Mouse (Mus musculus) kidney, postnatal 10 days (tissue): Measurements from ENCODE around the gene Ube2d3.
"Not testable (repeated sequence)": the region's sequence is repeated elsewhere in the genome, so short reads cannot be mapped to it uniquely, and the experiment has no call there.

Experiments used
- DNase-seq: peaks from one replicate; pipeline ENCODE4 v3.0.0; 2021; ENCODE audit warnings: mixed read lengths

Gene Ube2d3

DNA sequence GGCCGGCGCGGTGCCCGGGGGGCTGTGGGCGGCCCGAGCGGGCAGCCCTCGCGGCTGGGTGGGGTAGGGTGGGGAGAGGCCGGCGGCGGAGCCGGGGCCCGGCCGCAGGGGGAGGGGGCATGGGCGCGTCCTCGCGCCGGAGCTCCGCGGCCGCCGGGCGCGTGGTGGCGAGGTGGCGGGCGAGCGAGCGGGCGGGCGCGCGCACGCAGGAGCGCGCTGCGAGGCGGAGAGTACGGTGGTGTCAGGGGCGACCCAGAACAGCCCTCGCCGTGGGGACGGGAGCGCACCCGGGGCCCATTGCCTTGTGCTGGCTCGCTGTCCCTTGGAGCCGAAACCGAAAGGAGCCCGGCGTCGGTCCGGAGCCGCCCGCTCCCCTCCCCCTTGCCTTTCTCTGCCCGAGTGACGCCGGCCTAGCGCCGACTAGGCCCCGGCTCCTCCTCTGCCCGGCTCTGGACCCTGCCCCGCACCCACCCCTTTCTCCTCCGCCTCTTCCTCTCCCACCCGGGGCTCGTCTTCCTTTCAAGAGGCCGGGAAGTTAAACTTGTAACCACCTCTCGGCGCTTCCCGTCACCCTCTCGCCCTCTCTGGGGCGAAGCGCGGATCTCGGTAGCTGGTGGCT is 1.1 kb downstream of the Ube2d3 start:
- DNase-seq, result peak; percentile 95

DNA sequence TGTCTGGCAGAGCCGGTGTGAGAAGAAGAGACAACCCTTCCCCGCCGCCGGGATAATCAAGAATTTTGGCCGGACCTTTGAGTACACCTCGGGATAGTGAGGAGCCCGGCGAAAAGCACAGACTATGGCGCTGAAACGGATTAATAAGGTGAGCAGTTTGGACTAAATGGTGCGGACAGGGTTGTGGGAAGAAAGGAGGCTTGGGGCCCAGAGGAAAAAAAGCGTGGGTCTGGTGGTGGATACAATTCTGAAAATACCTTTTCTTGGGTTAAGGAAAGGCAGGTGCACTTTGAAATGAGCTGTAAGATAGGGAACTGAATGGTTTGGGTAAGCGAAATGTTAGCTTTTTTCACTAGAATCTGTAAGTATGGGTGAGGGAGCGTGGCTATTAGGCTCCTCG is 1.7 kb downstream of the Ube2d3 start:
- no peak for DNase-seq

DNA sequence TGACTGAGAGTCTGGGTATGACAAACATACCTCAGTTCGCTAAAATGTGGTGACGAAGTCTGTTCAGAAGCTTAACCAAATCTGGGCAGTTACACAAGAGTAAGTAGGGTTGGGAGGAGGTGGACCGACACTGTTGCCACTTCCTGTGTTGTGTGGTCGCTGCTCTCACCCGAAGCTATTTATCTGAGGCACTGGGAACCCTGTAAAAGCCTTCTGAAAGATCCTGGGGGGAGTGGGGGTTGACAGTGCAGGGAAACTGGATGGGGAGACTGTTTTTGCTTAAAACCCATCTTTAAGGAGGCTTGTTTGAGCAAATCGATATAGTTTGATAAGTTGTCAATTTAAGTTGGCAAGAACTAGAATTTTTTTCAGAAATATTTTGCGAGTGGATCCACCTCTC is 2.3 kb downstream of the Ube2d3 start:
- DNase-seq, result peak; percentile 42

DNA sequence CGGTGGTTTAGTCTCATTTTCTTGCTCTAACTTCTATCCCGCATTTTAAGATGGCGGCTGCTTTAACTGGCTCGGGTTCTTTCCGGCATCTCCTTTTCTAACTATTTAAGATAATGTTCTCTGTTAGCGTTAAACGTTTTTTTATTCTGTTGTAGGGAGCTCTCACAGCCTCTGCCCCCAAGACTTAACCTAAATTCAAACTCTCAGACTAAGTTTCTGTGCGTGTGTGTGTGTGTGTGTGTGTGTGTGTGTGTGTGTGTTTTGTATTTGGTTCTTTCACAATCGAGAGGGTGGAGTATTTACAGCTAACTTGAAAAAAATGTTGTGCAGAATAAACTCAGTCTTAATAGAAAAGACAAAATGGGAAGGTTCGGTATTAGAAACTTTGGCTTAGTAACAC is 2.7 kb downstream of the Ube2d3 start:
- no peak for DNase-seq

DNA sequence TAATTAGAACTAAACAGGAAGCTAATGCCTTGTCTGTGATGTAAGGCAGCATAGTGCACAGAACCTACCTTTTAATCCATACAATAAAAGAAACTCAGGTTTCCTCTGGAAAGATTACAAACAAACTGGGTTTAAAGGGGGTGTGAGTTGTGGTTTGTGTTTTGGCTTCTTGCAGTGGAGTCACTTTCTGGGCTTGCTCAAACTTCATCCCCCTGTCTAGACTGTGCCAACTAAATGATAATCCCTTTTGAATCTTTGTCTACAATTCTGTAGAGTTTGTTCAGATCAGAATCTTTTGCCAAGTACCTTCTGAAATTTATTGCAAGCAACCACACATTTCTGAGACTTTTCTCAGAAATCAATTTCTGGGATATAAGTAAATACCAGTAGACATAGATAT is 7.0 kb downstream of the Ube2d3 start:
- no peak for DNase-seq

DNA sequence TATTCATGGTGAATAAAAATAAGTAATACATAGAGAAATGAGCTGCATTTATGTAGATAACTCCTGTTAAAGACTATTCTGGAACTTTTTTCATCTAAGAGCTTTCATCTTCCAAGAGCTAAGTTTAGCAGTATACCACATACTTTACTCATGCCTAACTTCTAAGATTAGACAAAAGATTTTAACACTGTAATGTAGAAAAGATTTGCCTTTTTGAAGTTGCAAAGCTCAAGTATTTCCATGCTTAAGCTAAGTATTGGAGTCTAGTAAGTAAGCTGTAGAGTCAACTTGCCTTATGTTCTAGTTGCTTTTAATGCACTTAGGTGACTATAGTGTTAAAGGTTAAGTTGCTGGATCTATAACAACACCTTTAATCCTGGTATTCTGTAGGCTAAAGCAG is 21.0 kb downstream of the Ube2d3 start:
- DNase-seq, result no peak

DNA sequence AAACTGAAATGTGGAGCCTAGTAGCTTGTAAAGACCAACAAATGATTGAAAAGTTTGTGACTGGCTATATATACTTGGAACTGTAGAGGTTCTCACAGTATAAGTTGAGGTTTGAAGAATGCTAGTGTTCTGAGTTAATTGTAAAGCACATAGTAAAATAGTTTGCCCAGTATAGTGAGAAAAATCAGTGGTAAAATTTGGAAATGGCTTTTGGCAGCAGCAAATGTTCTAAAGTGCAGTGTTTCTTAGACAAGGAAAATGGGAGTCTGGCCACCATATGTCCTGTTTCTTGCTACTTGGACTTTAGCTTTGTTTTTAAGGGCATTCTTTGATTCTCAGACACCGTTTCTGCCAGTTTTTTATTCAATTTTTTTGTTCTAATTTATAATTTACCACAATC is 30.5 kb downstream of the Ube2d3 start:
- DNase-seq, result no peak

DNA sequence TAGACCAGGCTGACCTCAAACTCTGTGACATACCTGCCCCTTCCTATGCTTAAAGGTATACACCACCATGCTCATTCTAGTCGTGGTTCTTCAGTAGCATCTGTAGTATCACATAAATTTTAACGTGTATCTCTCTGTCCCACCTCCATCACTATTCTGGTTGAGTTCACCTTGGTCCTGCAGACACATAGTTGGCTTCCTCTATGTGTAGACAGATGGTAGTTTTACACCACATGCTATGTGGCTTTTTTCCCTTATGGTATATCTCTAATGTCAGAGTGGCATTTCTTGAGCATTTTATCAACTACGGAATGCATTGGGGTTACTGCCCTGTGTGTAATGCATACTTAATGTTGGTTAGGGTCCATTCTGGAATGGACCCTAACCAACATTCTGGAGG is 31.2 kb downstream of the Ube2d3 start:
- DNase-seq, result no peak

DNA sequence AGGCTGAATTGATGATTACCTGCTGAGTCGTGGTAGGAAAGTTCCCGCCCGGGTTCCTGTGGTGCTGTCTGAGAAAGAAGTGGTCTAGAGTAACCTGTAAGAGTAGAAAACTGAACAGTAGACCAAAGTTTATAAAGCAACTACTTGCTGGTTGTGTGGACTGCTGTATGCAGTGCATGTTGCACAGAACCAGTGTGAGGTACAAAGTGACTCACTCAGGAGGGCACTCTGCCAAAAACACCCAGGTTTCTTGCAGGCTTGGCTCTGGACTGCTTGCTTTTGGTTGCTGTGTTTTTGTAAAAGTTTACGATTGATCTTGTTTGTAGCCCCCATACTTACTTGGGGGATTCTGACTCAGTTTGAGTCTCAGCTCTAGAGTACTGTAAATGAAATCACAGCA is 32.0 kb downstream of the Ube2d3 start:
- peak; percentile 82 for DNase-seq

DNA sequence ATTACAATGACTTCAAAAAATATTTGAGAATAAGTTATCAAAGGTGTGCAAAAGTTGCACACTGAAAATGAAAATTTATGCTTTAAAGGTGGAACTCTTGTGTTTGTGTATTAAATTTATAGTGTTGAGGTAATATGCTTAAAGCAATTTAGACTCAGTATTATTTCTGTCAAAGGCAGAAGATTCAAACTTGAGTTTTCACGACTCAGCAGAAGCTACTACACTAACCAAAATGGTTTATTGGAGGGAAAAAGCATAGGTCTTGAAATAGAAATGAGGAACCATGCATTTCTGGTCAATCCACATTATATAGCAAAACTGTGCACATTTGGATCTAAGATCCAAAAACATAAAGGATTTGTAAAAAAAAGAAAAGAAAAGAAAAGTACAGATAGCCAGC is 32.9 kb downstream of the Ube2d3 start:
- no peak for DNase-seq

DNA sequence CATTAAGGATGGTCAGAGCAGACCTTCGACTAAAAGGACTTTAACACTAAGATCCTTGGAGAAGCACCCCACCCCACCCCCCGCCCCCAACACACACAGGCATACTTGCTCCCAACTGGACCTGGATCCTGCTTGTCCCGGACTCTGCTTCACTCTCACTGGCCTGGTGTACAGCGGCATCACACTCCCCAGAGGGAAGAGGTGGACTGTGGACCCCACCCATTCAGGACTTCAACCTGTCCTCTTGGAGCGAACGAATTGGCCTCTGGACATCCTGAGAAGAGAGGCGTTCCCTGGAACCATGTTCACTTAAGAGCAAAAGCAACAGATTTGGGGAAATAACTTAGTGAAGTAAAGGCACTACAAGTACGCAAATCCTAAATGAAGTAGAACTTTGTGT is 37.1 kb downstream of the Ube2d3 start:
- no peak for DNase-seq

DNA sequence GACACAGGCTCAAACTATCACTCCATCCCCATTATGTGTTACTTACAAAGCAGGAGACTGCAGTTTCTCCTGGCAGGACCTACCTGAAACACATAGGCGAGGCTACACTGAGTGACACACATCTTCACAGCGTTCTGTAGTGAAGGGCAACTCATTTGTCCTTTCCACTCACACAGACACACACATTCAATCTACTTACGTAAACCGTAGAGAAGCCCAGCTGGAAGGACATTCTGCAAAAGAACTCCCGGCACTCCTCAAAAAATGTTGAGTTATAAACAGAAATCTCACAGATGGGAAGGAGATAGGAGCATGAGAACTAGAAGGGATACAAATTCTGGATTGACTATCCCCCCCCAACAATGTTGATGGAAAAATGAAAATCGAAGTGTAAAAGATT is 38.3 kb downstream of the Ube2d3 start:
- no peak for DNase-seq

DNA sequence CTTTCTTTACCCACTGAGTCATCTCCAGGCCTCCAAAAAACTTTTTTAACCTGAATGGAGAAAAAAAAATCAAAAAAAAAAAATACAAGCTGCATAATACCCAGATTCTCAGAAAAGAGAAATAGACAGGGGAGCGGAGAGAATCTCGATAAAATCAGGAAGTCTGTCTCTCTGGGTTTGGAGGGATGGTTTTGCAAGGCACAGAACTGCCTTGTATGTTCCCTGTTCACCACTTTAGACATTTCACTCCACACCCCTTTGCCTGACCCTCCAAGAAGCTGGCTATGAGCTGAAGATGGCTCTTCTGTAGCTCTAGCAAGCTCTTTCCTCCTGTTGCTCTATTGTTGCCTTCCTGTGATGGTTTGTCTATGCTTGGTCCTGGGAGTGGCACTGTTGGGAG is 39.0 kb downstream of the Ube2d3 start:
- DNase-seq, result no peak

DNA sequence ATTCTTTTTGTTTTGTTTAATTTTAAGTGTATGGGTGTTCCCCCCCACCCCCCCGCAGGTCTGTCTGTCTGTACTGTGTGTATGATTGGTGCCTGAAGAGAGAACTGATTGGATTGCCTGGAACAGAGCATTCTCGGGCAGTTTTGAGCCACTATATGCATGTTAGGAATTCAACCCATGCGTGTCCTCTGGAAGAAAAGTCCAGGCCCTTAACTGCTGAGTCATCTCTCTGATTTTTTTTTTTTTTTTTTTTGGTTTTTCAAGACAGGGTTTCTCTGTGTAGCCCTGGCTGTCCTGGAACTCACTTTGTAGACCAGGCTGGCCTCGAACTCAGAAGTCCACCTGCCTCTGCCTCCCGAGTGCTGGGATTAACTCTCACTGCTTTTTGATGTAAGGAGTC is 41.1 kb downstream of the Ube2d3 start:
- not testable (repeated sequence) for DNase-seq

DNA sequence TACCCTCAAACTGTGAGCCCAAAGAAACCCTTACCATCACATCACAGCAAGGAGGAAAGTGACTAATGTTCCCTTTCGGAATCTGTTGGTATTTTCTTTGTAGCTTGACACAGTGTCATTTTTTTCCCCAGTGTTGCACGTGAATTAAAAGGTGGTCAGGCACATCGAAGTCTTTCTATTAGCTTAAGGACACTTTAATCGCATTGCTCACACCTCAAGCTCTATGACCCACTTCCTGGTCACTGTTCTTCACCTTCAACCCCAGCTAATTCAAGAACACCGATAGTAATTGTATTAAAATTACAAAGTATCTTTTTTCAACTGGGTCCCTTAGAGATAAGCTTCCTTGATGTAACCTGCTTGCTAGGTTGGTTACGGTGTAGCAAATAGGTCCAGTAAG is 42.8 kb downstream of the Ube2d3 start:
- no peak for DNase-seq

DNA sequence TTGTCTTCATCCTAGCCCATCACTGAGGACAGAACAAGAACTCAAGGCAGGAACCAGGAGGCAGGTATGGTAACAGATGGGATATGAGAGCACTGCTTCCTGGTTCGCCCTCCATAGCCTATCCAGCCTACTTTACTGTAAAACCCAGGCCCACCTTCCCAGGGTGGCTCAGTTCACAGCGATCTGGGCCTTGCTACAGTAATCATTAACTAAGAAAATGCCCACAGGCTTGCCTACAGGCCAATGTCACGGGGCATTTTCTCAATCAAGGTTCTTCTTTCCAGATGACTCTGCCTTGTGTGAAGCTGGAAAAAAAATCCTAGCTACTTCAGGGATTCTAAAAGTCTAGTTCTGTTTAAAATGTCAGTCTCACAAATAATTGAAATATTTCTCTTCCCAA is 43.7 kb downstream of the Ube2d3 start:
- peak; percentile 27 for DNase-seq

DNA sequence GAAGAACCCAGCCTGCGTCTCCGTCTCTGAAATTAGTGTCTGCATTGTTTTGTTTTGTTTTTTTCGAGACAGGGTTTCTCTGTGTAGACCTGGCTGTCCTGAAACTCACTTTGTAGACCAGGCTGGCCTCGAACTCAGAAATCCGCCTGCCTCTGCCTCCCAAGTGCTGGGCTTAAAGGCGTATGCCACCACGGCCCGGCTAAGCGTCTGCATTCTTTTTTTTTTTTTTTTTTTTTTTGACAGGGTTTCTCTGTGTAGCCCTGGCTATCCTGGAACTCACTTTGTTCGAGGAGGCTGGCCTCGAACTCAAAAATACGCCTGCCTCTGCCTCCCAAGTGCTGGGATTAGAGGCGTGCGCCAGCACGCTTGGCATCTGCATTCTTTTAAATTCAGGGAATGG is 46.7 kb downstream of the Ube2d3 start:
- DNase-seq, result not testable (repeated sequence)

DNA sequence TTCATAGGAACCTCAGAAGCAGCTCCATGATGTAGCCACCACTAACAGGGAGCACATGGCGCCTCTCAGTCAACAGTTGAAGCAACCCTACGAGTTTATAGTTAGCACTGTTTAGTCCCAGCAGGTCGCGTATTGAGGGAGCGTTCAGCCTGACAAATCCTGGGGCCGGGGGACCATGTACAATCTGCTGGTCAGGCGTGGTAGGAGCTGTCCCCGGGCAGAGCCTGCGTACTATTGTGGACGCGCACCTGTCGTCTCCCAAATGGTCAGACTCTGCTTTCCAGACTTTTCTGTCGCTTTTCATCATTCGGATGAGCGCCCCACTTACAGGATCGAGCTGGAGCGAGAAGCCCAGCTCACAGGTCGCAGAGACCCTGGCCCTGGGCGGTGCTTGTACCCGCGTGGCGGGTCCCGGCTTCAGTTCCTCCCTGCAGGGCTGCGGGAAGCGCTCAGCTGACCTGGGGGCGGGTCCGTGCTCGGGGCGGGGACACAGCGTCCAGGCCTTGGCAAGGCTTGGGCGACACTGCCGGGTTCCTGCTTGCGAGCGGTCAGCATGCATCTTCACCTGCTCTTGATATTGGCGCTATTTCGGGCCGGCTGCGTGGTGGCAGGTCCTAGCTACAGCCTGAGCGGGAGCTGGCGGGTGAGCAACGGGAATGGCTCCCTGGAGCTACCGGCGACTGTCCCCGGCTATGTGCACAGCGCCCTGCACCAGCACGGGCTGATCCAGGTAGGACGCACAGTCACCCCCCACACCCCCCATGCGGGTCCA is 47.4 kb downstream of the Ube2d3 start, which contains the start of gene Manba:
Gene Manba (plus strand): TSS at position 484 of the 772 bp plus-strand sequence.
- peak; percentile 91 for DNase-seq

DNA sequence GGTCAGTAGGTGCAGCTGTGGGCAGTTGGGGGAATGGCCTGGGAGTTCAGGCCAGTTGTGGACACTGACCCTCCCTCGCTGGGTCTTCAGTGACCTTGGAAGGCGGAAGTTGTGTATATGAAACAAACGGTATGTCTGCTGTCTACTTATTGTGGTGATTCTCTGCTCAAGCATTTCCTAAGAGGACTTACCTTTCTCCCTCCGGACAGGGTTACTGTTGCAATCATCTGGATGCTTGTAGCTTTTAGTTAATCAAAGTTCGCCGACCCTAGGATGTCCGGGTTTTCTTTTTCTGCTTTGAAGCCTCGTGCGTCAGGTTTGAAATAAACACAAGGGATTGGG is 47.9 kb downstream of the Ube2d3 start:
- no peak for DNase-seq

DNA sequence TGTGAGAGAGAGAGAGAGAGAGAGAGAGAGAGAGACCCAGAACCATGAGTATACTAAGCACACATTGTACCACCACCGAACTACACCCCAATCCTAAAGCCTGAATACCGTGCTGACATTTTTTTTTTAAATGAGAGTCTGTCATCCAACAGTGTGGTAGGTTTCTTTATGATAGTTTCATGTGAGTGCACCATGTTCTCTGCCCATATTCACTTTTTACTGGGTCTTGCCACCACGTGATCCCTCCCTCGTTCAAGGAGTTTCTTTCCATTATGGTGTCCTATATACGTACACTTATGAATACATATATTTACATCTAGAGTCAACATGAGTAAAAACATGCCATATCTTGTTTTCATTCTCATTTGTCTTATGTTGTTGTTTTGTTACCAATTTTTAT is 48.4 kb downstream of the Ube2d3 start:
- DNase-seq, result no peak

DNA sequence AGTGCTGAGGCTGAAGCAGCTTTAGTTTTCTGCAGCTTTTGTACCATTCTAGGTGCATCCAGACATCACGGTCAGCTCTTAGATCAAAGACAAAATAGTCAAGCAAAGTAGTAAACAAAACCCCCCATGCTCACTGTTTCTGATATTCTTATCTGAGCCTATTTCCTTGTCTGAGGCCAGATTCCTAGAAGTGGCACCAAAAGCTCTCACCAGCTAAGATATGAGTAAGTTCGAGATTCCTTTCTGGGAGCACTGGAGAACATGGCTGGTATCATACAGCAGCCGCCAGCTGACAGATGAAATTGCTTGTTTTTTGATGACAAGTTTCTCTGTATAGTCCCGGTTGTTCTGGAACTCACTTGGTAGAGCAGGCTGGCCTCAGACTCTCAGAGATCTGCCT is 49.9 kb downstream of the Ube2d3 start:
- DNase-seq, result no peak

DNA sequence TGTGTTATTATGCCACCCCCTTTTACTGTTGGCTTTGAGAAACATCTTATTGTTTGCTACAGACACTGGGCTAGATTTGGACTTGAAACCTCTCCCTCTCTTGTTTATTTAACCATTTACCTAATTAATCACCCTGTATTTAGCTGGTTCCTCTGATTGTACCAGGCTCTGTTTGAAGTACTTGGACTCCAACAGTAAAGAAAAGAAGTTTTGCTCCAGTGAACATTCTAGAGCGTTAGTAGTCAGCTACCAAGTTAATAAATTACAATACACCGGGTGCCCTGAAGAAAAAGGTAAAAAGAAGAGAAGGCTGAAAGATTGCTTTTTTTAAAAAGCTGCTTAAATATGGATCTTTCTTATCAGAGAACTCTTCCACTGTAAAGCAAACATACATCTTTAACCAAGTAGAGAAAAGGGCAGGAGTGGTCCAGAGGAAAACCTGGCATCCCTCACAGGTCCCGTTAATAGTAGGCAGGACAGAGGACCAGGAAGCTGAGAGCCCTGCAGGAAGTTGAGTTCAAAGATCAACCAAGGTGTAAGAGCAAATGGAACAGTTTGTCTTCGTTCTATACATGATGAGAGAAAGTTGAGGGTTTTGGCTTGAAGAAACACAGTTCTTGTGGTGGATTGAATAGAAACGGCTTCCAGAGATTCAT is 52.0 kb downstream of the Ube2d3 start:
- DNase-seq, result no peak

DNA sequence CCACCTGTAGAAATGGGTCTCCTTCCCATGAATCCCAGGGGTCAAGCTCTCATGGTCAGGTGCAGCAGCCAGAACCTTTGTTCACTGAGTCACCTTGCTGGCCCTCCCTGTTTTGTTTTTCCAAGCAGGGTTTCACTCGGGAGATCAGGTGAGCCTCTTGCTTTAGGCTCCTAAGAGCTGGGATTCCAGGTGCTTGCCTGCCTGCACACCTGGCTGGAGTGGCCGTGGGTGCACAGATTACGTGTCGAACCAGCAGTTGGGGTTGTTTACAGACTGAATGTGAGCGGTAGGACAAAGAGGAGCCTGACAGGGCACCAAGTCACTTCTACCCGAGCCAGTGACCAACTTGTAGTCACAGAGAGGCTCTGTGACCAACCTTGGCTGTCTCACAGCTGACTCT is 53.2 kb downstream of the Ube2d3 start:
- no peak for DNase-seq

DNA sequence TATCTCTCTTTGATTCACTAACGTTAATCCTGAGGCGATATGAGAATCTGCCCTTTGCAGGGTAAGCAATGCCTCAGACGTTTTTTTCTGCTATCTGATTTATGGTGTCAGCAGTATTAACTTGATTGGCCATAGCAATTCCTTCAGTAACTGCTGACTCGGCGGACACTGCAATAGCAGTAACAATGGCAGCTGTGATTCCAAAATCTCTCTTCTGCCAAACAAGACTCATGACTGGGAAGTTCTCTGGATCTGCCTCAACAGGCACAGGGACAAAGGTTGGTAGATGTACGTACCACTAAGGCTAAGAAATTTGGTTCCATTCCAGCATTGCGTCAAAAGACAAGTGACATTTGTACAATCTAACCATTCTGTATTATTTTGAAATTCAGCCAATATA is 55.4 kb downstream of the Ube2d3 start:
- not testable (repeated sequence) for DNase-seq
